Mouse (Mus musculus): ENCODE results near the gene Gm20388. TPM values are rescaled to one million over a fixed set of nuclear protein-coding genes. Genes with fewer than 3 reads are reported as not detected.
"Not testable (repeated sequence)": the region's sequence is repeated elsewhere in the genome, so short reads cannot be mapped to it uniquely, and the experiment has no call there.

The Gm20388 gene
- polyA plus RNA-seq, 1 experiment from 2014 or later, result 7.4 TPM

- H3K9me3 ChIP-seq (replicated peaks; ENCODE audit: control insufficient read depth, low read length), result no peaks in the 10 kb centered on the region
- 1% methylated on average over 47 of the region's 47 CpGs for WGBS
- H3K4me2 ChIP-seq (ENCODE audit: low read depth, low read length), result peak overlapping the region; percentile 72
- peak overlapping the region; percentile 76 for H3K4me3 ChIP-seq (replicated peaks; ENCODE audit: low read length)
- H3K36me3 ChIP-seq (ENCODE audit: control insufficient read depth, insufficient read depth, low read length), result no peaks in the 10 kb centered on the region
- peak overlapping the region; percentile 80 for H3K9ac ChIP-seq (ENCODE audit: low read length)
- peaks cover 16% of the 10 kb centered on the region for H3K4me1 ChIP-seq (ENCODE audit: control insufficient read depth, insufficient read depth, low read length)
- 0 out of 2 replicates have a peak overlapping the region, but pooled peaks have one; percentile 47 for H3K27ac ChIP-seq (ENCODE audit: low read length)
- peak; percentile 96 for ATAC-seq (ENCODE audit: insufficient read depth, low FRiP score)
- H3K27me3 ChIP-seq (ENCODE audit: control insufficient read depth, insufficient read depth, low read length), result no peaks in the 10 kb centered on the region
Observed at GRCm38 (mm10) chr8:121585159-121585825, 1674.7 kb downstream of the Gm20388 start.

- no peaks in the 10 kb centered on the region for H3K36me3 ChIP-seq (ENCODE audit: control insufficient read depth, insufficient read depth, low read length)
- H3K27me3 ChIP-seq (ENCODE audit: control insufficient read depth, insufficient read depth, low read length), result no peaks in the 10 kb centered on the region
- no peak overlapping the region for H3K4me3 ChIP-seq (replicated peaks; ENCODE audit: low read length)
- no peak overlapping the region for H3K4me2 ChIP-seq (ENCODE audit: low read depth, low read length)
- ATAC-seq (ENCODE audit: insufficient read depth, low FRiP score), result no peak
- no peak overlapping the region for H3K9ac ChIP-seq (ENCODE audit: low read length)
- WGBS, result 83% methylated on average over 4 of the region's 4 CpGs
- H3K9me3 ChIP-seq (replicated peaks; ENCODE audit: control insufficient read depth, low read length), result no peaks in the 10 kb centered on the region
- peaks cover 30% of the 10 kb centered on the region for H3K4me1 ChIP-seq (ENCODE audit: control insufficient read depth, insufficient read depth, low read length)
- no peak overlapping the region for H3K27ac ChIP-seq (ENCODE audit: low read length)
Observed at GRCm38 (mm10) chr8:121588750-121589149, 1678.1 kb downstream of the Gm20388 start.

- Histone ChIP-seq H3K9ac (ENCODE audit: low read length) (no peak overlapping the region), H3K4me2 (ENCODE audit: low read depth, low read length) (no peak overlapping the region), H3K27ac (ENCODE audit: low read length) (no peak overlapping the region), H3K9me3 (replicated peaks; ENCODE audit: control insufficient read depth, low read length) (no peaks in the 10 kb centered on the region), H3K4me3 (replicated peaks; ENCODE audit: low read length) (no peak overlapping the region), H3K27me3 (ENCODE audit: control insufficient read depth, insufficient read depth, low read length) (no peaks in the 10 kb centered on the region), H3K36me3 (ENCODE audit: control insufficient read depth, insufficient read depth, low read length) (peaks cover 2% of the 10 kb centered on the region; the same call in 1 of the 2 replicates), H3K4me1 (ENCODE audit: control insufficient read depth, insufficient read depth, low read length) (peaks cover 30% of the 10 kb centered on the region)
- WGBS, result 44% methylated on average over 2 of the region's 2 CpGs
- no peak for ATAC-seq (ENCODE audit: insufficient read depth, low FRiP score)
Observed at GRCm38 (mm10) chr8:121589205-121589726, 1678.6 kb downstream of the Gm20388 start.

GRCm38 (mm10) chr8:121590203-121591177, 1679.8 kb downstream of the Gm20388 start, which contains the start of gene Map1lc3b:
Map1lc3b (plus strand) TSS chr8:121590361.
- Histone ChIP-seq H3K27ac (ENCODE audit: low read length) (peak within 1 kb of the TSS; percentile 60), H3K4me1 (ENCODE audit: control insufficient read depth, insufficient read depth, low read length) (peaks cover 25% of the 10 kb centered on the region), H3K36me3 (ENCODE audit: control insufficient read depth, insufficient read depth, low read length) (peaks cover 13% of the 10 kb centered on the region), H3K4me3 (replicated peaks; ENCODE audit: low read length) (peak within 1 kb of the TSS; percentile 80), H3K27me3 (ENCODE audit: control insufficient read depth, insufficient read depth, low read length) (no peaks in the 10 kb centered on the region), H3K9me3 (replicated peaks; ENCODE audit: control insufficient read depth, low read length) (no peaks in the 10 kb centered on the region), H3K9ac (ENCODE audit: low read length) (peak within 1 kb of the TSS; percentile 88), H3K4me2 (ENCODE audit: low read depth, low read length) (peak within 1 kb of the TSS; percentile 92)
- ATAC-seq (ENCODE audit: insufficient read depth, low FRiP score), result peak; percentile 89
- WGBS, result under 1% methylated on average over 92 of the region's 94 CpGs

- H3K4me3 ChIP-seq (replicated peaks; ENCODE audit: low read length), result peak overlapping the region; percentile 80
- no peaks in the 10 kb centered on the region for H3K27me3 ChIP-seq (ENCODE audit: control insufficient read depth, insufficient read depth, low read length)
- H3K9me3 ChIP-seq (replicated peaks; ENCODE audit: control insufficient read depth, low read length), result no peaks in the 10 kb centered on the region
- H3K27ac ChIP-seq (ENCODE audit: low read length), result peak overlapping the region; percentile 60
- WGBS, result 10% methylated on average over 20 of the region's 20 CpGs
- peak overlapping the region; percentile 88 for H3K9ac ChIP-seq (ENCODE audit: low read length)
- H3K4me1 ChIP-seq (ENCODE audit: control insufficient read depth, insufficient read depth, low read length), result peaks cover 25% of the 10 kb centered on the region
- peak overlapping the region; percentile 92 for H3K4me2 ChIP-seq (ENCODE audit: low read depth, low read length)
- H3K36me3 ChIP-seq (ENCODE audit: control insufficient read depth, insufficient read depth, low read length), result peaks cover 15% of the 10 kb centered on the region
- ATAC-seq (ENCODE audit: insufficient read depth, low FRiP score), result no peak
Observed at GRCm38 (mm10) chr8:121591178-121592066, 1680.8 kb downstream of the Gm20388 start.

GRCm38 (mm10) chr8:121593293-121593692, 1682.7 kb downstream of the Gm20388 start:
- no peak overlapping the region for H3K27ac ChIP-seq (ENCODE audit: low read length)
- no peak overlapping the region for H3K4me2 ChIP-seq (ENCODE audit: low read depth, low read length)
- peaks cover 15% of the 10 kb centered on the region for H3K36me3 ChIP-seq (ENCODE audit: control insufficient read depth, insufficient read depth, low read length)
- H3K4me1 ChIP-seq (ENCODE audit: control insufficient read depth, insufficient read depth, low read length), result peaks cover 25% of the 10 kb centered on the region
- H3K9ac ChIP-seq (ENCODE audit: low read length), result no peak overlapping the region
- H3K4me3 ChIP-seq (replicated peaks; ENCODE audit: low read length), result no peak overlapping the region
- 91% methylated on average over 5 of the region's 5 CpGs for WGBS
- H3K9me3 ChIP-seq (replicated peaks; ENCODE audit: control insufficient read depth, low read length), result no peaks in the 10 kb centered on the region
- H3K27me3 ChIP-seq (ENCODE audit: control insufficient read depth, insufficient read depth, low read length), result no peaks in the 10 kb centered on the region
- ATAC-seq (ENCODE audit: insufficient read depth, low FRiP score), result no peak

- Histone ChIP-seq H3K4me1 (ENCODE audit: control insufficient read depth, insufficient read depth, low read length) (peaks cover 25% of the 10 kb centered on the region), H3K27me3 (ENCODE audit: control insufficient read depth, insufficient read depth, low read length) (no peaks in the 10 kb centered on the region), H3K36me3 (ENCODE audit: control insufficient read depth, insufficient read depth, low read length) (peaks cover 15% of the 10 kb centered on the region), H3K4me2 (ENCODE audit: low read depth, low read length) (no peak overlapping the region), H3K27ac (ENCODE audit: low read length) (no peak overlapping the region), H3K4me3 (replicated peaks; ENCODE audit: low read length) (no peak overlapping the region), H3K9me3 (replicated peaks; ENCODE audit: control insufficient read depth, low read length) (no peaks in the 10 kb centered on the region), H3K9ac (ENCODE audit: low read length) (no peak overlapping the region)
- no peak for ATAC-seq (ENCODE audit: insufficient read depth, low FRiP score)
- 74% methylated on average over 9 of the region's 9 CpGs for WGBS
Observed at GRCm38 (mm10) chr8:121593983-121594382, 1683.3 kb downstream of the Gm20388 start.

- H3K9me3 ChIP-seq (replicated peaks; ENCODE audit: control insufficient read depth, low read length); ATAC-seq (ENCODE audit: insufficient read depth, low FRiP score); H3K4me2 ChIP-seq (ENCODE audit: low read depth, low read length); H3K27ac ChIP-seq (ENCODE audit: low read length); H3K4me3 ChIP-seq (replicated peaks; ENCODE audit: low read length); H3K27me3 ChIP-seq (ENCODE audit: control insufficient read depth, insufficient read depth, low read length); H3K4me1 ChIP-seq (ENCODE audit: control insufficient read depth, insufficient read depth, low read length); H3K9ac ChIP-seq (ENCODE audit: low read length): not testable (repeated sequence)
- WGBS, result 57% methylated on average over 2 of the region's 2 CpGs
- H3K36me3 ChIP-seq (ENCODE audit: control insufficient read depth, insufficient read depth, low read length), result peaks cover 20% of the 10 kb centered on the region
Observed at GRCm38 (mm10) chr8:121597492-121597891, 1686.9 kb downstream of the Gm20388 start.
